Mouse (Mus musculus): ENCODE measurements at regions not wholly inside any gene's neighbourhood (a gene's known extent, or its start where the extent isn't known, plus 50 kb on each side); places are given as distances from the start of the nearest gene placed in this dataset.
A peak's percentile ranks its signal among the peaks of the same experiment; 100 is the strongest.

DNA sequence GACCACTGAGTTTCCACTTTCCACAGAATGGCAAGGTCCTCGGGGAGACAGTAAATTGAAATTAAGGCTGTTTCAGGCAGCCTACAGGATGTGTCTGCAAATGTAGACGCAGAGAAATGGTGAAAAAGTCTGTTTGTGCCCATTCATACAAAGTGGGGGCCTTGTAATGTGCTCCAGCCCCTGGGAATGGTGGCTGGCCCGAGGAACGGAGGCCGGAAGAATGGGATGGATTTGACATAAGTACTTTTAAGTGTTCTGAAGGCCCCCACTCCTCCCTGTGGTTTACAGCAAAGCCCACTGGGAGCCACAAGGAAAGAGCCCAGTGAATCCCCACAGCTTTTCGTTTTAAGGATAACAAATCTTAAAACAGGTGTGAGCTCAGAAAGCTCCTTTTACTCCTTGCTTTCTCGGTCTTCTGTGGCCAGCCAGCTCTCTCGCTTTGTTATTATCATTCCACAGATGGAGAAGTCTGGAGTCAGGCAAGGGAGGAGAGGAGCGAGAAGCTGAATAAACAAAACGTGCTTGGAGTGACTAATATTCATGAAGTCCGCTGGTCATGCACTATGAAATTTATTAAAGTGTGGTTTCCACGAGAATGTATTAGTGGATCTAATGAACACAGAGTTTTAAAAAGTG, 337.7 kb downstream of the Hlx start:
- H3K36me3 ChIP-seq, result no peaks in the 10 kb centered on the region
- H3K4me3 ChIP-seq, result no peak overlapping the region
- H3K4me2 ChIP-seq, result peak overlapping the region; percentile 34; the same call in 1 of the 2 replicates
- no peak overlapping the region for H3K9ac ChIP-seq
- no peaks in the 10 kb centered on the region for H3K9me3 ChIP-seq (replicated peaks)
- 68% methylated on average over 12 of the region's 12 CpGs for WGBS
- no peak for ATAC-seq (ENCODE audit: insufficient number of reproducible peaks, low FRiP score)
- no peak overlapping the region for H3K27ac ChIP-seq (ENCODE audit: poor library complexity, severe bottlenecking)
- H3K4me1 ChIP-seq (replicated peaks), result peaks cover 5% of the 10 kb centered on the region; the same call in 1 of the 2 replicates
- no peaks in the 10 kb centered on the region; the same call in 1 of the 2 replicates for H3K27me3 ChIP-seq (replicated peaks)

DNA sequence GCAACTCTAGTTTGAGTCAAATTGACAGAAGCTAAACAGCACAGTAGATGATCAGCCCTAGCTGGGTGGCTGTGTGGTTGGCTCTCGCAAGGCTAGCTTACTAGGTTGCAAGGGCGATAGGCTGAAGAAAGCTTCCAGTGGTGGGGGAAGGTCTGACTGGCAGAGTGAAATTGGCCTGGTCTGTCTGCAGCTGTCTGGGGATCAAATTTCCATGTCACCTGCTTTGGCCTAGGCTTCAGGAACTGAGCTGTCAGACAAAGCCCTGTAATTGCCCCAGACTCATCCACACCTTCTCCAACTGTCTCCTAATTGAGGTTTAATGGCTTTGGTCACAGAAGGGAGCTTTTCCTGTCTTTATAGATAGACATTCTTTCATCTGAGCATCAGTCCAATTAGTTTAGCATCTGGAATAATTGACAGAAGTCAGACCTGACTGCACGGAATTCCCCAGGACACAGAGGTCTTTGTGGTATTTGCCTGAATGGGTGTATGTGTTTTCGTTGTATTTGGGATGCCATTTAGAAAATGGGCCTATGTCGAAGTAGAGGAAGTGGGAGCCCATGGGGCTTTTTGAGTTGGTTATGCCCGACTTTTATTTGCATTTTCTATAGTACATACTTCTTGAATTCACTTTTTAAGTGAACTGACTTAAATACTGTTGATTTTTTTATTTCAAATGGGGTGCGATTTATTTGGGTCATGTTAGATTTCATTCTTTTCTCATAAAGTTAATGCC, 348.2 kb downstream of the Hlx start:
- H3K36me3 ChIP-seq, result no peaks in the 10 kb centered on the region
- no peak overlapping the region for H3K4me3 ChIP-seq
- no peaks in the 10 kb centered on the region for H3K4me1 ChIP-seq (replicated peaks)
- no peak overlapping the region for H3K4me2 ChIP-seq
- WGBS, result 73% methylated on average over 7 of the region's 7 CpGs
- ATAC-seq (ENCODE audit: insufficient number of reproducible peaks, low FRiP score), result no peak
- no peak overlapping the region for H3K27ac ChIP-seq (ENCODE audit: poor library complexity, severe bottlenecking)
- H3K27me3 ChIP-seq (replicated peaks), result no peaks in the 10 kb centered on the region
- no peaks in the 10 kb centered on the region for H3K9me3 ChIP-seq (replicated peaks)
- no peak overlapping the region for H3K9ac ChIP-seq

DNA sequence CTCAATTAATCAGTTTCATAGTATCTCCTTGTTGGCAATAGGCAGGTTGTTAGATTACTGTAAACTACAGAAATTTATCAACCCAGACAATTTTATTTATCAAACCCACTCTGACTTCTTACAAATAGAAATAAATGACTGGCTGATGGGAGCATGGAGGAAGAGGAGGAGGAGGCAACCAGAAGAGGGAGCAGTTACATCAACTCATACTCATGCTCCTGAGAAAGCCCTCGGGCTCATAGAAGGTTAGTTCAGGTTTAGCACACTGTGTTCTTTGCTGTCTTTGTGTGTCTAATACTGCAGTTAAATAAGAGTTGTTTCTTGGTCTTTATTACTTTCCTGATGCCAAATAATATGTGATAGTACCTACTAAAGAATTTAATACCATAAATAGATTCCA, 344.6 kb upstream of the 1700056E22Rik start:
- Histone ChIP-seq H3K4me3 (no peak overlapping the region), H3K27ac (ENCODE audit: poor library complexity, severe bottlenecking) (no peak overlapping the region), H3K9me3 (replicated peaks) (no peaks in the 10 kb centered on the region), H3K4me2 (no peak overlapping the region), H3K4me1 (replicated peaks) (no peaks in the 10 kb centered on the region), H3K9ac (no peak overlapping the region), H3K27me3 (replicated peaks) (no peaks in the 10 kb centered on the region), H3K36me3 (no peaks in the 10 kb centered on the region)
- 66% methylated on average over 1 of the region's 1 CpGs for WGBS
- no peak for ATAC-seq (ENCODE audit: insufficient number of reproducible peaks, low FRiP score)

DNA sequence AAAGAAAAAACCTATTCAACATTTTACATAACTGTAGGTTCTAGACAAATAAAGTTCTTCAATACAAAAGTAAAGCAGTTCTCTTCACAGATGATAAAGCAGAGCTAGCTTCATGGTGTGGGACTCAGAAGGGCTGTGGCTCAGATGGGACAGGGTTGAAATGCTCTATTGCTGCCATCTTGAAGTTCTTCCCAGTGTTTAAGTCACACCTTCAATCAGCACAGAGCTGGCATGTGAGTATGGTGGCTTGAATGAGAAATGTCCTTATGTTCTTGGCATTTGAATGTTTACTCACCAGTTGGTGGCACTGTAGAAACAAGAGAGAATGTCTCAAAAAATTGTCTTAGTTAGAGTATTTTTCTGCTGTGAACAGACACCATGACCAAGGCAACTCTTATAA, 330.9 kb upstream of the 1700056E22Rik start:
- H3K27ac ChIP-seq (ENCODE audit: poor library complexity, severe bottlenecking), result no peak overlapping the region
- no peaks in the 10 kb centered on the region for H3K27me3 ChIP-seq (replicated peaks)
- H3K4me1 ChIP-seq (replicated peaks), result no peaks in the 10 kb centered on the region
- no peak overlapping the region for H3K9ac ChIP-seq
- no peak for ATAC-seq (ENCODE audit: insufficient number of reproducible peaks, low FRiP score)
- H3K4me2 ChIP-seq, result no peak overlapping the region
- peaks cover 7% of the 10 kb centered on the region; the same call in 1 of the 2 replicates for H3K9me3 ChIP-seq (replicated peaks)
- H3K36me3 ChIP-seq, result no peaks in the 10 kb centered on the region
- H3K4me3 ChIP-seq, result no peak overlapping the region

DNA sequence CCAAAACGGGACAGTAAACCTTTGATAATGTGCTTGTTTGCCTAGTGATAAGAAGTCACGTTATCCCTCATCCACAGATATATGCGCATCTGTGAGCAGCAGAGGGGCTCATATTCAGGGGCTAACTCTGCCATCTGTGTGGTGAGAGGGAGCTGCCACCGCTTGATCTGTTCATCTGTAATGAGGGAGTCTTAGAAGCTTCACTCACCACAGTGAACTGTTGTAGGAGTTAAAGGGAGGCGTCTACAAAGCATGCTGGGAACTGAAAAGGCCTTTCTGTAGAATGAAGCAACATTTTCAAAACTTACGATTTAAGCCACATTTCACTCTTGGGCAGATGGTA, 324.1 kb upstream of the 1700056E22Rik start:
- WGBS, result 44% methylated on average over 6 of the region's 6 CpGs
- H3K4me1 ChIP-seq (replicated peaks), result peaks cover 12% of the 10 kb centered on the region
- H3K9me3 ChIP-seq (replicated peaks), result no peaks in the 10 kb centered on the region
- ATAC-seq (ENCODE audit: insufficient number of reproducible peaks, low FRiP score), result no peak
- H3K9ac ChIP-seq, result no peak overlapping the region
- H3K4me2 ChIP-seq, result no peak overlapping the region
- H3K36me3 ChIP-seq, result no peaks in the 10 kb centered on the region
- H3K4me3 ChIP-seq, result no peak overlapping the region
- no peaks in the 10 kb centered on the region for H3K27me3 ChIP-seq (replicated peaks)
- H3K27ac ChIP-seq (ENCODE audit: poor library complexity, severe bottlenecking), result no peak overlapping the region

DNA sequence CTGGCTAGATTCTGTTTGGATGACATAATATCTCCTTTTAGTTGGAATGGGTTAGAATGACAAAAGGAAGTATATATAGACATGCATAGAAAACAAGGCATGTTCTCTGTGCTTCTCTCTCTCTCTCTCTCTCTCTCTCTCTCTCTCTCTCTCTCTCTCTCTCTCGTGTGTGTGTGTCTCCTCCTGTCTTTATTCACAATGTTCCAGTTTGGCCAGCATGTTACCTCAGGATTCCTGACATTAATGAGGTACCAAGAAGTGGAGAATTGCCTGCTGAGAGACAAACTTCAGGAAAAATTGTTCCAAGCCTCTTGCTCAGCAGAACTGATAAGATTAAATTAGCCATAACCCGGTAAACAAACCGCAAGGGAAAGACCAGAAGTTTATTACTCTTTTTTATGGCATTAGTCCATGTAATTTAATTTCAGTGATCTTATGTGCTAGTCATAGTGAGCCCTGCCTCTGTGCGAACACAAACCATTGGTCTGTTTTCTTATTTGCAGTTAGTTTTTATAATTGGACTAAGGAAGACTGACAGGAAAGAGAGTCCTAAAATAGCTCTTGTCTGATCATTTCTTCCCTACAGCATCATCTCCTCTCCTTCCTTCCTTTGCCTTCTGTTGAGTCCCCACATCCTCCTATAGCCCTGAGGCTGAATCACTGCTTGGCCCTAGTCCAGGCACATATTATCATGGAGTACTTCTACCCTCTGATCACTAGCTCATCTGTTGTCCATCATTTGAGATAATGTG, 323.5 kb upstream of the 1700056E22Rik start:
- Histone ChIP-seq H3K4me1 (replicated peaks) (peaks cover 13% of the 10 kb centered on the region), H3K36me3 (no peaks in the 10 kb centered on the region), H3K9ac (no peak overlapping the region), H3K27me3 (replicated peaks) (no peaks in the 10 kb centered on the region), H3K4me2 (no peak overlapping the region), H3K4me3 (no peak overlapping the region), H3K9me3 (replicated peaks) (no peaks in the 10 kb centered on the region), H3K27ac (ENCODE audit: poor library complexity, severe bottlenecking) (no peak overlapping the region)
- 0 out of 2 replicates have a peak, but pooled peaks have one; percentile 48 for ATAC-seq (ENCODE audit: insufficient number of reproducible peaks, low FRiP score)
- WGBS, result 50% methylated on average over 4 of the region's 4 CpGs

DNA sequence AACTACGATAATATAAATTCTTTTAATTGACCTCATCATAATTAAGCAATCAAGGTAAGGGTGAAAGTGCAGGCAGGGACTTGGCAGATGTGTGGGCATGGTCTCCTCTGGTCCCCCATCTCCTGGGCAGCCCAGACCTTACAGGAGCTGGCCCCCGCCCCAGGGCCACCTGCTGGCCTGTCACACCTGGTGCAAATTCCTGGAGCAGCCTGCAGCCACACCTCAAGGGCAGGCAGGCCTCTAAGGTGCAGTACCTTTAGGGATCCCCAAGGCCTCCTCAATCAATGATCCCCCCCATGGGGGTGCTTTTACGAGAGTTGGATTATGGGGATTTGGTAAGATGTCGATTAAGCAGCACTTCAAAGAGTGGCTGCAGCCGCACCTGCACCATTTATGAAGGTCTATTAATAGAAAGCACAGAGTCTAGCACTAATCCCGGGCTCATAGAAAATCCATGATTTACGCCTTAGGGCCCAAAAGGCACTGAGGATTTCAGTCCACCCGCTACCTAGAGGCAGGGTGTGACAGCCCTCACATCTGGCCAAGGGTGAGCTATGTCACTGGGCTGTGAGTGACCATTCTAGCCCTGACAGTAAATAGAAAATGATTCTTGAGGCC, 319.8 kb upstream of the 1700056E22Rik start:
- H3K36me3 ChIP-seq, result no peaks in the 10 kb centered on the region
- H3K4me3 ChIP-seq, result no peak overlapping the region
- peaks cover 24% of the 10 kb centered on the region for H3K4me1 ChIP-seq (replicated peaks)
- H3K9me3 ChIP-seq (replicated peaks), result no peaks in the 10 kb centered on the region
- no peak overlapping the region for H3K4me2 ChIP-seq
- 73% methylated on average over 8 of the region's 8 CpGs for WGBS
- ATAC-seq (ENCODE audit: insufficient number of reproducible peaks, low FRiP score), result no peak
- H3K27me3 ChIP-seq (replicated peaks), result no peaks in the 10 kb centered on the region
- no peak overlapping the region for H3K27ac ChIP-seq (ENCODE audit: poor library complexity, severe bottlenecking)
- no peak overlapping the region for H3K9ac ChIP-seq

DNA sequence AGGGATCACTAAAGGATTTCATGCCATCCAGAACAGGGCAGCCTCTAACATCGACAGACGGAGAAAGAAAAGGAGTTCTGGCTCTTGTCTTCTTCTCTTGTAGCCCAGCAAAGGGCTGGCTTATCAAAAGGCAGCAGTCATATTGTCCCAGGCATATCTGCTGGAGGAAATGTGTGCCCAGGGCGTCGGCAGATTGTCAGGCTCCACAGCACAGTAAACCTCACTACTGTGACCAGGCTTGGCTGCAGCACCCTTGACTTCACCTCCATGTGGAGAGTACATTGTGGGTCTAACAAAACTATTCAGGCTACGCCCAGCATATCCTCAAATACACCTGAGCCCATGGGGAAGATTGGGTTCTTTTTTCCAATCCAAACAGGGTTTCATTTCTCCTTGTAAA, 317.7 kb upstream of the 1700056E22Rik start:
- no peak overlapping the region; the same call in 1 of the 2 replicates for H3K4me2 ChIP-seq
- no peaks in the 10 kb centered on the region for H3K9me3 ChIP-seq (replicated peaks)
- no peak overlapping the region for H3K27ac ChIP-seq (ENCODE audit: poor library complexity, severe bottlenecking)
- H3K4me3 ChIP-seq, result no peak overlapping the region
- H3K27me3 ChIP-seq (replicated peaks), result no peaks in the 10 kb centered on the region
- no peak overlapping the region for H3K9ac ChIP-seq
- ATAC-seq (ENCODE audit: insufficient number of reproducible peaks, low FRiP score), result peak; percentile 81
- H3K4me1 ChIP-seq (replicated peaks), result peaks cover 11% of the 10 kb centered on the region
- WGBS, result 19% methylated on average over 5 of the region's 5 CpGs
- H3K36me3 ChIP-seq, result no peaks in the 10 kb centered on the region

DNA sequence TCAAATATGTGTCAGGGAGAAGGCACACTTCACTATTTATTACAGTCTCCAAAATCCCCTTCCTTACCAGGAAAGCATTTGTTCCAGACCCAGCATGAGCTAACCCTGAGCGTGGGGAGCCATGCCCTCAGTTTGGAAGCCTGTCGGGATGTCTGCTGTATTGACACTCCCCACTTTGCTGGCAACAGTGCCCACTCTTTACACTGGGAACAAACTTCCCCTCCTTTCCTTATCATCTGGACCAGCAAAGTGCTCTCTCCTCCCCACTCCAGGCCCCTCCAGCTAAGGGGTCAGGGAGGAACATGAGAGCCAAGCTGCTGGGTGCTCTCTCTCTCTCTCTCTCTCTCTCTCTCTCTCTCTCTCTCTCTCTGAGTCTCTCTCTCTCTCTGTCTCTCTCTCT, 310.7 kb upstream of the 1700056E22Rik start:
- H3K4me3 ChIP-seq, result no peak overlapping the region
- 47% methylated on average over 2 of the region's 2 CpGs for WGBS
- no peak overlapping the region for H3K4me2 ChIP-seq
- no peak overlapping the region for H3K27ac ChIP-seq (ENCODE audit: poor library complexity, severe bottlenecking)
- no peaks in the 10 kb centered on the region for H3K27me3 ChIP-seq (replicated peaks)
- H3K9ac ChIP-seq, result no peak overlapping the region
- no peaks in the 10 kb centered on the region for H3K36me3 ChIP-seq
- no peak for ATAC-seq (ENCODE audit: insufficient number of reproducible peaks, low FRiP score)
- peaks cover 6% of the 10 kb centered on the region; the same call in 1 of the 2 replicates for H3K4me1 ChIP-seq (replicated peaks)
- H3K9me3 ChIP-seq (replicated peaks), result no peaks in the 10 kb centered on the region

DNA sequence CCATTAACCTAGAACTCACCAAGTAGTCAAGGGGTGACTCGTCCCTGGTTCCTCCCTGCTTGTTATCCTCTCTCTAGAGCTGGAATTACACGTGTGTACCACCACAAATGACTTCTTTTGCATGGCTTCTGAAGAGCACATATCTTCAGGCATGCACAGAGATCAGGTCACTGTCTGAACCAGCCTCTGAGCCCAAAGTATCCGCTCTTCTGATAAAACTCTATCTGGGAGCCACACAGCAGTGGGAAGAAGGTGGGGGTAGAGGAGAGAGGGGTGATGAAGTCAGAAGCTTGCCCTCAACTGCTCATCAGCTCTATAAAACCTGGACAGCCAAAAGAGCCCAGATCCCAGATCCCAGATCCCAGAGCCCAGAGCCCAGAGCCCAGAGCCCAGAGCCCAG, 301.9 kb upstream of the 1700056E22Rik start:
- Histone ChIP-seq H3K4me1 (replicated peaks) (no peaks in the 10 kb centered on the region), H3K9ac (no peak overlapping the region), H3K27me3 (replicated peaks) (0 out of 2 replicates have a peak, but pooled peaks cover 2% of the 10 kb centered on the region), H3K4me2 (no peak overlapping the region), H3K9me3 (replicated peaks) (no peaks in the 10 kb centered on the region), H3K27ac (ENCODE audit: poor library complexity, severe bottlenecking) (no peak overlapping the region), H3K4me3 (no peak overlapping the region), H3K36me3 (no peaks in the 10 kb centered on the region)
- 64% methylated on average over 3 of the region's 3 CpGs for WGBS
- ATAC-seq (ENCODE audit: insufficient number of reproducible peaks, low FRiP score), result no peak

DNA sequence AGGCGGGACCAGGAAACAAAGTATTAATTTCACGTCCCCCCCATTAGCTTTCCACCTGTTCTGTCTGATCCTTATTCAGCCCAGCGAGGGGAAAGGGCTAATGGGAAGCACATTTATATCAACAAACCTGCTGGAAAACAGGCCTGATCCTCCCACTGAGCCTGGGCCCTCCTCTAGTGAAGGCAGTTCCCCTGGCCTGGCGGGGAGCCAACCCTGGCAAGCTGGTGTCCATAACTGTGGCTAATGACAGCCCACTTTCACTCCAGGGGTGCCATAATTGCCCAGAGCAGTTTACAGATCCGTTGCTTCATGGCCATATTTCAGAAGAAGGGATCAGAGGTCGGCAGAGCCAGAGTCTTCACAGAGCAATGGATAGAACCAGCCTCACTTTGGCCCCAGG, 301.2 kb upstream of the 1700056E22Rik start:
- ATAC-seq (ENCODE audit: insufficient number of reproducible peaks, low FRiP score), result no peak
- WGBS, result 59% methylated on average over 6 of the region's 6 CpGs

More for the DNA sequence above, 301.2 kb upstream of the 1700056E22Rik start:
- Histone ChIP-seq H3K4me2 (no peak overlapping the region), H3K9me3 (replicated peaks) (no peaks in the 10 kb centered on the region), H3K27ac (ENCODE audit: poor library complexity, severe bottlenecking) (no peak overlapping the region), H3K4me1 (replicated peaks) (no peaks in the 10 kb centered on the region), H3K36me3 (no peaks in the 10 kb centered on the region), H3K4me3 (no peak overlapping the region), H3K27me3 (replicated peaks) (0 out of 2 replicates have a peak, but pooled peaks cover 2% of the 10 kb centered on the region), H3K9ac (no peak overlapping the region)

Measured in heart, embryonic 12.5 days (tissue).